Mouse (Mus musculus) spleen, postnatal 36 days (tissue): ENCODE measurements at regions not wholly inside any gene's neighbourhood (a gene's known extent, or its start where the extent isn't known, plus 50 kb on each side); places are given as distances from the start of the nearest gene placed in this dataset.
"Not testable (repeated sequence)": the region's sequence is repeated elsewhere in the genome, so short reads cannot be mapped to it uniquely, and the experiment has no call there.

ENCODE experiments used
- DNase-seq, 2 experiments: peaks; one replicate each; pipeline ENCODE4 v3.0.0; 2022; ENCODE audit warnings: low spot score in 2 of 2, mixed read lengths in 1 of 2

DNA sequence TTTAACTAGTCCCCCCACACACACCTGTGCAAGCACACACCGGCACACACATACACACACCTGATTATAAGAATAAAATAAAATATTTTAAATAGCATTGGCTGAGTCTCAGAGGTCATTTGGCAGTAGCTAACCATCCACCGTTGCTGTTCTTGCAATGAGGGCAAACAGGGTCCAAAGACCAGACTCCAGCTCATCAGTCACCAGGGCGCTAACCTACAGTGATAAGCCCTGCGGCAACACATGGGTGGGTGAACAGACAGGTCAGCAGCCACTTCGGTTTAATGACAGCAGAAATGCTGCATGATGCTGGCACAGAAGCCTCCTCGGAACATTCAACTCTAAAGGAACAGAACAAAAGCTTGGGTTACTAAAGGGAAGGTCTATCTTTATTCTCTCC is 54.9 kb downstream of the Tas2r134 start:
- DNase-seq: no peak

- no peak for DNase-seq
Observed at GRCm38 (mm10) chr2:51682745-51683144, 55.4 kb downstream of the Tas2r134 start.

DNA sequence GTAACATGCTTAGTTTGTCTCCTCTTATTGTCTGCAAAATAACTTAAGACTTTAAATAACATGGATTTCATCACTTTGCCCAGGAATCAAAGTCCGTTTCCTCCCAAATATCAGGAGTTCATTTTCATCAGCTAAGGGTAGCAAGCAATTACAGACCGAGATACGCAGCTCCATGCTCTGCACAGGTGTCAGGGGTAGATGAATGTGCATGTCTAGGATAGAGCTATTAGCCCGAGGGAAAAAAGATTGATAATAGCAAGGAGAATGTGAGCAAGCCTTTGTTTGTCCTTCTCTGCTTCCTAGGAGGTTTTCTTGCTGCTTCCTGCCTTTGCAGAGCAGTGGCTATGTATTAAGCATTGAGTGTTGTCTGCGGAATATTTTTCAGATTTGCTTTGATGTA is 77.8 kb downstream of the Tas2r134 start:
- no peak for DNase-seq

DNA sequence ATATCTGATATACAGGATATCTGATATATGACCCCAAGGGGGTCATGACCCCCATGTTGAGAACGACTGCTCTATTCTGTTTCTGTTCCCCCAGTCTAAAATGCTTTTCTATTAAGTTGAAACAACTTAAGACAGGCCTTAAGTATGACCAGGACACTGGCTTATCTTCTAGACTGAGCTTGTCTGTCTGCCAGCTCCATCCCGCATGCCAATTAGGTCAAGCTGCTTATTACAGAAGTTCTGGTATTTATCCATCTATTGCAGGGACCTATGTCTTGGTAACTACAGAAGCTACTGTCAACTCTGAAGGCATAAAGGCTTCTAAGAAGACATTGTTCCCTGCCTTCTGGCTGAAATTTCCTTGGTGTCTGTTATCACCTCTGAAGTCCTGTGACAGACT is 81.4 kb downstream of the Tas2r134 start:
- DNase-seq: no peak

DNA sequence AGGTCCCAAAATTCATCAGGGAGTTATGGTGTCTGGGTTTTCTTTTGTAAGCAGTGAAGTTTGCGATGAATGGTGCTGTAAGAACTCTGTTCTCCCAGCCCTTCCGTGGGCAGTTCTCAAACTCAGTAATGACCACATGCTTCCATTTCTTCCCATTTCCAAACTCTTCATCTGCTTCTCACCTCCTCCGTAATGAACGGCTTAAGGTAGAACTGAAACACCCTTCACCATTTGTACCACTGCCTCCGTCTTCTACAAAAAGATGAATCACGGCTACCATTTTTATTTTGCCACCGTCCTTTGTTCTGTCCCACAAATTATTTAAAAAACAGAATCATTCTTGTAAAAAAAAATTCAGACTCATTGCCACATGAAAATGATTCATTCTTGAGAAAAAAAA is 85.3 kb downstream of the Tas2r134 start:
- no peak for DNase-seq

- DNase-seq: no peak
Observed at GRCm38 (mm10) chr2:51730805-51731204, 103.5 kb downstream of the Tas2r134 start.

- no peak for DNase-seq
Observed at GRCm38 (mm10) chr2:51731703-51732102, 104.4 kb downstream of the Tas2r134 start.

GRCm38 (mm10) chr2:51732355-51732754 is 105.0 kb downstream of the Tas2r134 start:
- no peak for DNase-seq

GRCm38 (mm10) chr2:51733218-51733617 is 105.9 kb downstream of the Tas2r134 start:
- no peak for DNase-seq

- no peak for DNase-seq
Observed at GRCm38 (mm10) chr2:51736452-51736851, 109.1 kb downstream of the Tas2r134 start.

DNA sequence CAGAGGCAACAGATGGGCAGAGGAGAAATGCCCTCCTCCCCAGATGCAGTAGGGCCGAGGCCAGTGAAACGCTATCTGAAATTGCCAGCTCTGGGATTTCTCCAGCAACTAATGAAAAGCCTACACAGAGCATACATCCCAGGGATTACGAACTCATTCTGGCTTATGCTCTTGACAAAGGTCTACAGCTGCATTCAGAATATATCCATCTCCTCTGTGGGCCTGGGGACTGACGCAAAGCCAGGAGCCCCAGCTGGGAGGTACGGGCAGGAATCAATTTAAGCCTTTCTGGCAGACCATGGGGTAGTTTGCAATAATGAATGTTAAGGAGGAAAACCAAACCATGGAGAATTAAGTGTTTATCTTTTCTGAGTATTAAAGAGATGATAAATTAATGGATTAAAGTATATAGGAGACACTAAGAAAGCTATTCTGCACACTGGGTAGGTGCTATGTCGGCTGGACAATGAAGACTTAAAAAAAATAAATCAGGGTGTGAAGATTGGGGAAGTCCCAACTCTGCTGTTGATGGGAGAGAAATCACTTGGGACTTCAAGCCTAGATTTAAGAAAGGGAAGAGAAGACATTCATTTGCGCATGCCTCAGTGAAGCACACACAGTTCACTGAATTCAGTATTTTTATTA is 120.5 kb downstream of the Tas2r134 start:
- no peak for DNase-seq

GRCm38 (mm10) chr2:51749247-51749646 is 121.9 kb downstream of the Tas2r134 start:
- no peak for DNase-seq

DNA sequence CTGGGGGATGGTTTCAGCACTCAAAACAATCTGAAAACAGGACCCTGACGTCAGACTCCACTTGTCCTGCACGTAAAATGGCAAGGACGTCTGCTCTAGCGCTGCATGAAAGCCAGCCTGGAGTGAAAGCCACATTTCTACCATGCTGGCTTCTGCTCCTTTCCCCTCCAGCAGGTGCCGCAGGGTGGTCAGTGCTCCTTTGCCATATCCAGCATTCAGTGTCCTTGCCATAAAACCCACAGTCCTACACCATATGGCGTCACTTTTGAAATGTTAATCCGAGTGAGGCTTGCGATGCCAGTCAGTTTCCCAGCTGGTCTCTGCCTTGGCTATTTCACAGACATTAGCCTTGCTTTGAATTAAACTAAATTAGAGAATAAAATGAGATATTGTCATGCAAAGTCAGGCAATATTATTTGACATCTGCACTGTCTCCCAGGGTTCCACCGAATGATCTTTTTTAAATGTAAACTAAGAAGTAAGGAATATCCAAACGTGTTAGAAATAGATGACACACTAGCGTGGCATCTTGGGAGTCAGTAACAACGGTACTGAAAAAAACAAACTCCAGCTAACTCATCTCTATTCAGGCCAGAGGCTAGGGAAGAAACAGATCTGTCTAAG is 125.7 kb downstream of the Tas2r134 start:
- DNase-seq: no peak

- DNase-seq: no peak
Observed at GRCm38 (mm10) chr2:51753565-51754031, 126.3 kb downstream of the Tas2r134 start.

GRCm38 (mm10) chr2:51757361-51757760 is 130.1 kb downstream of the Tas2r134 start:
- DNase-seq: no peak

DNA sequence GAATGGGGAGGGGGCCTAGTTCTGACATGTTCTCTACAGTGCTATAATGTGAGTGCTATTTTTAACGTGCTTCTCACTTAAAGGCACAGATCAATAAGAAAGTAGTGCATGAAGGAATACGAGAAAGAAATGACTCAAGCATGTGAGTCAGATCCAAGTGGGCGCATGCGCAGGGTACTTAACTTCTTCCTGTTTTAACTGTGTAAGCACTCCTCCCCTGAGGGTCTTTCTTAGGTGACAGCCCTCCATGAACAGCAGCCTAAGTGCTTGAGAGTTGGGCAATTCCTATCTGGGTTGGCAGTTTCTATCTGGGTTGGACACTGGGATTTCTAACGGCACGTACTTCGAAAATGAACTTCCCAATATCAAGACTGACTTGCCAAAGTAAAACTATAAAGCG is 130.8 kb downstream of the Tas2r134 start:
- DNase-seq: no peak

DNA sequence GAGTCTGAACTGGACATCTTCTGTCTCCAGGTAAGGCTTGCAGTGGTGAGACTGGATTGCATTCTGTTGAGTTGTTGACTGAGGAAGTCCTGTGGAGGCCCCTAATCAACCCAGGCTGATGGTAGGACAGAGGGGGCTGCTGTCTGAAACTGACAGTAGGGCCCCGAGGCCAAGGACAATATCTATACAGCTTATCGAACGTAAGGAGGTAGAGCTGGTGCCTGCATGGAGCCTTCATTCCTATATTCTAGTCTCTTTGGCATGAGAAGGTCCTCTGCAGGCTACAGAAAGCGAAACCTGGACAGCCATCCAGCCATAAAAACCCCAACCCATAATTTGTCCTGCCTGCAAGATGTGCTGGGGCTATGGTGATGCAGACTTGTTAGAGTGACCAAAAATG is 135.6 kb downstream of the Tas2r134 start:
- DNase-seq: no peak

- DNase-seq: no peak
Observed at GRCm38 (mm10) chr2:51767507-51768135, 140.3 kb downstream of the Tas2r134 start.

DNA sequence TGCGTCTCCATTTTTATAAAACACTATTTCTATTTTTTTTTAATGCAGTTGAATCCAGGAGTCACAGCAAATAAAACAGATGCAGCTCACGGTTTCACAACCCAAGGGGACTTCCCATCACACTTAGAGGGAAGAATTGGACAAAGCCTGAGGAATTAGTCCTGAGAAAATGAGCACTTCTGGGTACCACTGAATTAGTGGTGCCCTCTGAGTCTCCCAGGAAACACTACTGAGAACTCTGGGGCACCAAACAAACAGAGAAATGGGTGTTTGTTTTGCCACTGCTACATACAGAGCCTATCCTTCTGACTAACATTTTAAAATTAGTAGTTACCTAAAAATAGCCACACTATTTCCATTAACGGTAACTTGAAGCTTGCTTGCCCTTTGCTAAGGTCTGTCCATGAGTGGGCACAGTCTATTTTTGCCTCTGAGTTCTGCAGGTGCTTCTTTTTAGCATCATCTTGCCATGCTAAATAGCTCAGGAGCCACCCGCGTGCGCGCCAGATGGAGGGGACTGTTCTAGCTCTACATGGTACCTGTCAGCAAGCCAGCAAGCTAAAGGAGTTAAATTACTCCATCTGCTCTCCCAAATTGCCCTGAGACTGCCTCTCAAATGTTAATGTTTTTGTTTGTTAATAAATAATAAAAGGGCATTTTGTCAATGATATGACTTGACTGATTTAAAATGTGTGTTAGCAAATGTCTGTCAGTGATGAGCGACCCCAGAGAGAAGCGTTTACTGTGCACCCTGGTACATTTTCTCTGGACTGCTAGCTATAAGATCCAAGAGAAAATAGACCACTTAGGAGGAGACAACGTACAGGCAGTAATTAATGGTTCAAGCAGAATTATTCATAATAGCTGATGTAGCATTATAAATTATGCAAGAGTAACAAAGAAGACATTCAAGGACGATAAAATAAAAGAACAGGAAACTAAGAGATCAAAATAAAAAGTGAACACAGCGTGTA is 141.3 kb downstream of the Tas2r134 start:
- DNase-seq: no peak

DNA sequence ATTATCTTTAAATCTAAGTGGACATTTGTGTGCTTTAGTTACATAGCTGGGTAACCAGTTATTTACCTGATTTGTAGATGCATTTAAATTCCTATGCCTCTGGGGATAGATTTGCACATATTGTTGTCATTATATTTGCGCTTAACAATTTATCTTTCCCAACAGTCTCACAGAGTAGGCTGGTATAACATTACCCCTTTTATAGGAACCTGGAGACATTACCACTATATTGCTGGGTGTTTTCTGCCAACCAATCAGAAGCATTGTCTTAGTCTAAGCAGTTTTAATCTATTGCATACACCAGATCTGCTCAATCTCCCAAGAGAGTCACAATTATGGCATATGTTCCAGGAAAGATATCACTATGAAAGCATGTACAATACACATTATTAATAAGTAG is 149.8 kb downstream of the Rbm43 start:
- DNase-seq: no peak

- no peak for DNase-seq
Observed at GRCm38 (mm10) chr2:51788896-51789295, 146.1 kb downstream of the Rbm43 start.

- not testable (repeated sequence) for DNase-seq
Observed at GRCm38 (mm10) chr2:51793291-51793690, 141.7 kb downstream of the Rbm43 start.
